Mouse (Mus musculus) neural tube, embryonic 15.5 days (tissue): ENCODE results near the gene Tbc1d10a. TPM values are rescaled to one million over a fixed set of nuclear protein-coding genes. Genes with fewer than 3 reads are reported as not detected.

Source experiments
- ATAC-seq: fragments of 200-750 bp; cut with Nextera tagmentation; 2 replicates; pipeline ENCODE4 v1.8.0; 2017; ENCODE audit warnings: mild to moderate bottlenecking, moderate TSS enrichment, moderate library complexity; ENCODE audit not compliant: low FRiP score
- H3K27ac ChIP-seq: fragments of 300-500 bp; sonication (generic); replicated peaks from 2 replicates; pipeline ENCODE4 v1.5.1; 2015; ENCODE audit warnings: mild to moderate bottlenecking, inconsistent platforms
- H3K27me3 ChIP-seq: fragments of 300-500 bp; sonication (generic); replicated peaks from 2 replicates; pipeline ENCODE4 v1.6.1; 2015; ENCODE audit warnings: inconsistent platforms
- H3K36me3 ChIP-seq: fragments of 300-500 bp; sonication (generic); 2 replicates; pipeline ENCODE4 v1.6.1; 2015; ENCODE audit warnings: inconsistent platforms
- H3K4me1 ChIP-seq: fragments of 300-500 bp; sonication (generic); 2 replicates; pipeline ENCODE4 v1.6.1; 2015; ENCODE audit warnings: inconsistent platforms
- H3K4me2 ChIP-seq: fragments of 300-500 bp; sonication (generic); 2 replicates; pipeline ENCODE4 v1.6.1; 2015; ENCODE audit warnings: inconsistent platforms, mild to moderate bottlenecking, moderate library complexity
- H3K4me3 ChIP-seq: fragments of 300-500 bp; sonication (generic); replicated peaks from 2 replicates; pipeline ENCODE4 v1.5.1; 2015; ENCODE audit warnings: mild to moderate bottlenecking, inconsistent platforms
- H3K9ac ChIP-seq: fragments of 300-500 bp; sonication (generic); replicated peaks from 2 replicates; pipeline ENCODE4 v1.6.1; 2015; ENCODE audit warnings: mild to moderate bottlenecking, inconsistent platforms
- H3K9me3 ChIP-seq: fragments of 300-500 bp; sonication (generic); replicated peaks from 2 replicates; pipeline ENCODE4 v1.6.1; 2016; ENCODE audit warnings: inconsistent platforms
- WGBS: fragments of 180-500 bp; shearing (Covaris S2); methylation state at CpG from one replicate; pipeline ENCODE4 v1.1.7; 2015; ENCODE audit warnings: mixed read lengths; 5-methylcytosine and 5-hydroxymethylcytosine counted together
- polyA plus RNA-seq: library from polyadenylated mRNA; unstranded; fragments of >200 nt; fragmentation: Nextera tagmentation; extraction: Ambion mirVana; gene quantifications from 2 replicates; pipeline ENCODE4 v1.2.1, GENCODE M21; 2015

Gene Tbc1d10a
- polyA plus RNA-seq, 1 experiment from 2014 or later, result 40.3 TPM

DNA sequence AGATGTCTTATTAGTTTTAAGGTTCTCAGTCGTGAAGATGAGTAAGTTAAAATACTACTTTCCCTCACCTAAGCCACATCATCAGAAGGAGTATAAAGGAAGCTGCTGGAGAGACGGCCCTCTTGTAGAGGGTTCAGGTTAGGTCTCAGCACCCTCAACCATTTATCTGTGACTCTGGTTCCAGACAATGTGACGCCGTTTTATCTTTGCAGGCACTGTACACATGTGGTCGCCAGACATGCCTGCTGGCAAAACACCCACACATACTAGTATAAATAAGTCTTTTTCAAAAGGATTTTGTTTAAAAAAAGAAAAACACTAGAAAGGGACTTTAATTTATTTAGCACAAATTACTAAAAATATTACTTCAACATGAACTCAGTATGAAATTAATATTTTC, 30.9 kb upstream of the Tbc1d10a start:
- Histone ChIP-seq H3K27ac (no peak overlapping the region), H3K4me3 (no peak overlapping the region), H3K9ac (no peak overlapping the region), H3K9me3 (no peaks in the 10 kb centered on the region), H3K4me1 (peaks cover 15% of the 10 kb centered on the region), H3K27me3 (no peaks in the 10 kb centered on the region), H3K4me2 (no peak overlapping the region), H3K36me3 (no peaks in the 10 kb centered on the region)
- ATAC-seq, result no peak
- WGBS, result 90% methylated on average over 5 of the region's 5 CpGs

DNA sequence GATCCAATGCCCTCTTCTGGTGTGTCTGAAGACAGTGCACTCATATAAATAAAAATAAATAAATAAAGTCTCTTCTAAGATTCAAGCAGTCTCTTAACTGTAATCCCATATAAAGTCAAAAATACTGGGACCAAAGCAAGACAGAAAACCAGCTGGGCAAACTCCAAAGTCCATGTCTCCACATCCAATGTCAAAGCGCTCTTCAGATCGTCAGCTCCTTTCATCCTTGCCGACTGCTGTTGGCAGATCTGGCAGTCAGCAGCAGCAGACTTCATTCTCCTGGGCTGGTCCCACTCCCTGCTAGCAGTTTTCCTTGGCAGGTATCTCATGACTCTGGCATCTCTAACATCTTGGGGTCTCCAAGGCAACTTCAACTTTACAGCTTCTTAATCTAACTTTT, 27.9 kb upstream of the Tbc1d10a start:
- Histone ChIP-seq H3K4me2 (peak overlapping the region; percentile 88), H3K4me1 (peaks cover 42% of the 10 kb centered on the region), H3K4me3 (no peak overlapping the region), H3K9ac (no peak overlapping the region), H3K27me3 (no peaks in the 10 kb centered on the region), H3K9me3 (no peaks in the 10 kb centered on the region), H3K36me3 (peaks cover 20% of the 10 kb centered on the region), H3K27ac (no peak overlapping the region)
- no peak for ATAC-seq
- WGBS, result 92% methylated on average over 3 of the region's 3 CpGs

GRCm38 (mm10) chr11:4159808-4160708, 26.5 kb upstream of the Tbc1d10a start, which contains the start of the genes Ccdc157 and Sf3a1:
Gene Ccdc157 (minus strand): TSS chr11:4160293.
Gene Sf3a1 (plus strand): TSS chr11:4160350.
- H3K4me3 ChIP-seq, result peak within 1 kb of the TSS; percentile 91
- ATAC-seq, result peak; percentile 97
- 2% methylated on average over 51 of the region's 54 CpGs for WGBS
- H3K9me3 ChIP-seq, result no peaks in the 10 kb centered on the region
- peak within 1 kb of the TSS; percentile 88 for H3K4me2 ChIP-seq
- H3K4me1 ChIP-seq, result peaks cover 55% of the 10 kb centered on the region
- peak within 1 kb of the TSS; percentile 96 for H3K27ac ChIP-seq
- no peaks in the 10 kb centered on the region for H3K27me3 ChIP-seq
- peaks cover 33% of the 10 kb centered on the region for H3K36me3 ChIP-seq
- peak within 1 kb of the TSS; percentile 92 for H3K9ac ChIP-seq

- no peaks in the 10 kb centered on the region for H3K9me3 ChIP-seq
- H3K36me3 ChIP-seq, result peaks cover 41% of the 10 kb centered on the region
- H3K4me3 ChIP-seq, result peak overlapping the region; percentile 91
- ATAC-seq, result 0 out of 2 replicates have a peak, but pooled peaks have one; percentile 1
- peak overlapping the region; percentile 88 for H3K4me2 ChIP-seq
- 5% methylated on average over 15 of the region's 15 CpGs for WGBS
- no peaks in the 10 kb centered on the region for H3K27me3 ChIP-seq
- peak overlapping the region; percentile 92 for H3K9ac ChIP-seq
- peak overlapping the region; percentile 96 for H3K27ac ChIP-seq
- peaks cover 57% of the 10 kb centered on the region for H3K4me1 ChIP-seq
Observed at GRCm38 (mm10) chr11:4160758-4161480, 25.7 kb upstream of the Tbc1d10a start.

- no peak for ATAC-seq
- Histone ChIP-seq H3K36me3 (peaks cover 77% of the 10 kb centered on the region), H3K9me3 (no peaks in the 10 kb centered on the region), H3K9ac (no peak overlapping the region), H3K27me3 (no peaks in the 10 kb centered on the region), H3K4me2 (no peak overlapping the region), H3K27ac (no peak overlapping the region), H3K4me1 (peaks cover 45% of the 10 kb centered on the region), H3K4me3 (no peak overlapping the region)
- 97% methylated on average over 2 of the region's 2 CpGs for WGBS
Observed at GRCm38 (mm10) chr11:4164701-4165100, 21.9 kb upstream of the Tbc1d10a start.

GRCm38 (mm10) chr11:4166467-4167090, 20.0 kb upstream of the Tbc1d10a start:
- Histone ChIP-seq H3K9ac (no peak overlapping the region), H3K4me2 (no peak overlapping the region), H3K27ac (no peak overlapping the region), H3K4me3 (no peak overlapping the region), H3K9me3 (no peaks in the 10 kb centered on the region), H3K27me3 (no peaks in the 10 kb centered on the region), H3K36me3 (peaks cover 93% of the 10 kb centered on the region), H3K4me1 (peaks cover 33% of the 10 kb centered on the region)
- ATAC-seq, result no peak
- 89% methylated on average over 7 of the region's 7 CpGs for WGBS

- peak overlapping the region; percentile 54; the same call in 1 of the 2 replicates for H3K27ac ChIP-seq
- H3K4me2 ChIP-seq, result no peak overlapping the region
- H3K36me3 ChIP-seq, result peaks cover 100% of the 10 kb centered on the region
- 76% methylated on average over 5 of the region's 5 CpGs for WGBS
- no peaks in the 10 kb centered on the region for H3K27me3 ChIP-seq
- H3K9ac ChIP-seq, result no peak overlapping the region
- peak; percentile 59 for ATAC-seq
- no peaks in the 10 kb centered on the region for H3K4me1 ChIP-seq
- no peaks in the 10 kb centered on the region for H3K9me3 ChIP-seq
- no peak overlapping the region for H3K4me3 ChIP-seq
Observed at GRCm38 (mm10) chr11:4174586-4174985, 12.0 kb upstream of the Tbc1d10a start.

- Histone ChIP-seq H3K4me3 (no peak overlapping the region), H3K4me1 (no peaks in the 10 kb centered on the region; the same call in 1 of the 2 replicates), H3K27me3 (no peaks in the 10 kb centered on the region), H3K36me3 (peaks cover 98% of the 10 kb centered on the region), H3K4me2 (no peak overlapping the region), H3K9me3 (no peaks in the 10 kb centered on the region), H3K9ac (no peak overlapping the region), H3K27ac (no peak overlapping the region)
- 91% methylated on average over 4 of the region's 4 CpGs for WGBS
- no peak for ATAC-seq
Observed at GRCm38 (mm10) chr11:4177716-4178115, 8.9 kb upstream of the Tbc1d10a start.

DNA sequence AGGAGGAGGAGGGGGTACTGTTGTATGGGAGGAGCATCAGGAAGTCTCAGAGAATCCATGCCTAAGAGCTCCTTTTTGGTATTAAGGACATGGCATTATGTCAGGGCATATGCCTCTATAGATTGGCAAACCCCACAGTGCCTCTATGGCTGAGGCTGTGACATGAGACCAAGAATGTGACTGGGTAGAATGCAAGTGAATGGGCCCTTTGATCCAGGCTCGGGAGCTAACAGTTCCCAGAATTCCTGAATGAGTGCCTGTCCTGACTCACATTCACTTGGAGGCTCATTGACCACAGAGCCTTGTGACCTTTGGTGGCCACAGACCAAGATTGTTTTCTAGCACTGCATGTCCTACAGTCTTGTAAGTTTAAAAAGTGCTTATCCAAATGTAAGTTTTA, 4.5 kb upstream of the Tbc1d10a start:
- Histone ChIP-seq H3K27ac (peak overlapping the region; percentile 54; the same call in 1 of the 2 replicates), H3K4me1 (peaks cover 3% of the 10 kb centered on the region; the same call in 1 of the 2 replicates), H3K4me3 (no peak overlapping the region), H3K9me3 (no peaks in the 10 kb centered on the region), H3K36me3 (peaks cover 63% of the 10 kb centered on the region), H3K4me2 (no peak overlapping the region), H3K9ac (no peak overlapping the region), H3K27me3 (no peaks in the 10 kb centered on the region)
- 19% methylated on average over 1 of the region's 1 CpGs for WGBS
- no peak for ATAC-seq

- Histone ChIP-seq H3K9me3 (no peaks in the 10 kb centered on the region), H3K9ac (no peak overlapping the region), H3K4me3 (no peak overlapping the region), H3K4me2 (no peak overlapping the region), H3K27ac (peak overlapping the region; percentile 56), H3K4me1 (peaks cover 17% of the 10 kb centered on the region), H3K27me3 (no peaks in the 10 kb centered on the region), H3K36me3 (peaks cover 48% of the 10 kb centered on the region)
- ATAC-seq, result no peak
Observed at GRCm38 (mm10) chr11:4183511-4183910, 3.1 kb upstream of the Tbc1d10a start.

DNA sequence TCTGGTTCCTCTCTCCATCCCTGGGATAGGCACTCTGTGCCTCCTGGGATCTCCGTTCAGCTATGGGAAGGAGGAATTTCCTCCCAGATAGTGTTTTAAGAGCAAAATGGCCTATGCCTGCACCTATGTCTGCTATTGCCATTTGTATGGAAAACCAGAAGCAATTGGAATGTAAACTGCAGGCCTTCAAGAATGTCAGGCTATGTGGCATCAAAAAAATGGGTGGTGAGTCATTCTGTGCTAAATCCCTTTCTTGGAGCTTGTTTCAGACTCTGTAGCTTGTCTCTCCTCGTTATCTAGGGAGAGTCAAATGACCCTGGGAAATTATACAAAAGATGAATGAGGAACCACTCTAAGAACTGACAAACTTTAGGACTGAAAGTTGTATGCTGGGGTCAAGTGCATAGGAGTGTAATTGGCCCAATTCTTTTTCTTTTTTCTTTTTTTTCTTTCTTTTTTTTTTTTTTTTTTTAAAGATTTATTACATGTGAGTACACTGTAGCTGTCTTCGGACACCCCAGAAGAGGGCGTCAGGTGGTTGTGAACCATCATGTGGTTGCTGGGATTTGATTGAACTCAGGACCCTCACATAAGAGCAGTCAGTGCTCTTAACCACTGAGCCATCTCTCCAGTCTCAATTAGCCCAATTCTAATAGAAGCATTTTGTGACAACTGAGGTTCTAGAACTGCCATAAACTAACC, 2.2 kb upstream of the Tbc1d10a start:
- H3K9ac ChIP-seq, result no peak overlapping the region
- H3K36me3 ChIP-seq, result peaks cover 39% of the 10 kb centered on the region
- 73% methylated on average over 4 of the region's 4 CpGs for WGBS
- peaks cover 25% of the 10 kb centered on the region for H3K4me1 ChIP-seq
- H3K4me2 ChIP-seq, result no peak overlapping the region
- H3K4me3 ChIP-seq, result no peak overlapping the region
- H3K27ac ChIP-seq, result peak overlapping the region; percentile 14
- no peaks in the 10 kb centered on the region for H3K9me3 ChIP-seq
- ATAC-seq, result no peak
- H3K27me3 ChIP-seq, result no peaks in the 10 kb centered on the region
